ENCODE assay signal across 8 mouse cellular contexts in genomic region chr2:13372256-13372824, GRCm38 (mm10).
DNase-seq lines count a peak whose midpoint lies in the region; ATAC-seq lines count a peak whose summit lies in the region.

No protein-coding gene starts in this region.

- peak; percentile 93 for ATAC-seq in embryonic facial prominence, embryonic 11.5 days (replicated peaks; ENCODE audit: insufficient number of reproducible peaks, low FRiP score, low TSS enrichment, low read depth)
- ATAC-seq in heart, embryonic 13.5 days (ENCODE audit: extremely low read depth, insufficient number of reproducible peaks, low FRiP score, low TSS enrichment): peak; percentile 86
- ATAC-seq in midbrain, embryonic 11.5 days (ENCODE audit: low FRiP score): peak; percentile 96

- H3K4me2 ChIP-seq in embryonic facial prominence, embryonic 11.5 days (ENCODE audit: low read depth, low read length): no peak overlapping the region
- peak overlapping the region; percentile 49 for H3K4me2 ChIP-seq in heart, embryonic 13.5 days
- no peak overlapping the region for H3K4me2 ChIP-seq in midbrain, embryonic 11.5 days

- H3K9ac ChIP-seq in embryonic facial prominence, embryonic 11.5 days (replicated peaks; ENCODE audit: low read length): no peak overlapping the region
- H3K9ac ChIP-seq in heart, embryonic 13.5 days: peak overlapping the region; percentile 38
- no peak overlapping the region; the same call in 1 of the 2 replicates for H3K9ac ChIP-seq in midbrain, embryonic 11.5 days (ENCODE audit: low read length)

- H3K36me3 ChIP-seq in embryonic facial prominence, embryonic 11.5 days (replicated peaks; ENCODE audit: control insufficient read depth, insufficient read depth, low read depth, low read length): no peaks in the 10 kb centered on the region
- H3K36me3 ChIP-seq in heart, embryonic 13.5 days: no peaks in the 10 kb centered on the region
- no peaks in the 10 kb centered on the region for H3K36me3 ChIP-seq in midbrain, embryonic 11.5 days (ENCODE audit: control insufficient read depth, insufficient read depth, low read length)

- 2% methylated on average over 5 of the region's 5 CpGs for WGBS in embryonic facial prominence, embryonic 11.5 days
- WGBS in heart, embryonic 13.5 days: 2% methylated on average over 5 of the region's 5 CpGs
- 1% methylated on average over 5 of the region's 5 CpGs for WGBS in midbrain, embryonic 11.5 days

- no peaks in the 10 kb centered on the region for H3K27me3 ChIP-seq in embryonic facial prominence, embryonic 11.5 days (ENCODE audit: control insufficient read depth, insufficient read depth, low read length)
- H3K27me3 ChIP-seq in heart, embryonic 13.5 days (replicated peaks): no peaks in the 10 kb centered on the region
- H3K27me3 ChIP-seq in midbrain, embryonic 11.5 days (ENCODE audit: control insufficient read depth, insufficient read depth, low read length): no peaks in the 10 kb centered on the region

- no peak overlapping the region for H3K4me3 ChIP-seq in embryonic facial prominence, embryonic 11.5 days (ENCODE audit: low read depth, low read length)
- H3K4me3 ChIP-seq in heart, embryonic 13.5 days: no peak overlapping the region
- H3K4me3 ChIP-seq in midbrain, embryonic 11.5 days (ENCODE audit: low read depth, low read length): no peak overlapping the region

- H3K27ac ChIP-seq in embryonic facial prominence, embryonic 11.5 days (replicated peaks; ENCODE audit: low read depth, low read length): peak overlapping the region; percentile 86; the same call in 1 of the 2 replicates
- H3K27ac ChIP-seq in heart, embryonic 13.5 days (replicated peaks): peak overlapping the region; percentile 96
- peak overlapping the region; percentile 92 for H3K27ac ChIP-seq in midbrain, embryonic 11.5 days (ENCODE audit: low read depth, low read length)

- no peaks in the 10 kb centered on the region for H3K9me3 ChIP-seq in embryonic facial prominence, embryonic 11.5 days (replicated peaks; ENCODE audit: control insufficient read depth, low read length)
- no peaks in the 10 kb centered on the region for H3K9me3 ChIP-seq in heart, embryonic 13.5 days
- no peaks in the 10 kb centered on the region for H3K9me3 ChIP-seq in midbrain, embryonic 11.5 days (ENCODE audit: control insufficient read depth, low read length)

- DNase-seq in NIH3T3 (ENCODE audit: low read depth): peak; percentile 86
- DNase-seq in embryonic facial prominence, embryonic 11.5 days (ENCODE audit: low spot score): peak; percentile 77
- peak; percentile 49 to 53 for DNase-seq in kidney, postnatal 25 days
- peak; percentile 92 for DNase-seq in midbrain, embryonic 11.5 days (ENCODE audit: low spot score, missing footprints)
- DNase-seq in layer of hippocampus, adult 18-20 months (ENCODE audit: low spot score in 2 of 2): no peak
- DNase-seq in thymus, adult 18-20 months: no peak
- DNase-seq in thymus, postnatal 14 days: no peak

- H3K4me1 ChIP-seq in embryonic facial prominence, embryonic 11.5 days (ENCODE audit: control insufficient read depth, insufficient read depth, low read length): no peaks in the 10 kb centered on the region
- H3K4me1 ChIP-seq in heart, embryonic 13.5 days: peaks cover 34% of the 10 kb centered on the region
- peaks cover 22% of the 10 kb centered on the region for H3K4me1 ChIP-seq in midbrain, embryonic 11.5 days (ENCODE audit: control insufficient read depth, insufficient read depth, low read length)

Comparison
In these comparisons a context has a peak if more than half of its experiments do, and no peak if none do; other contexts are left out.
1. DNase-seq: peak in NIH3T3 (single experiment), embryonic facial prominence, embryonic 11.5 days (single experiment), kidney, postnatal 25 days (2 of 2) and midbrain, embryonic 11.5 days (single experiment); none in layer of hippocampus, adult 18-20 months (0 of 2), thymus, adult 18-20 months (0 of 2) and thymus, postnatal 14 days (single experiment).
2. Peak in every context shown above with its lines, with median percentiles within 50 percentile points of each other: ATAC-seq and H3K27ac ChIP-seq.